Mouse (Mus musculus): ENCODE data around the gene Gm20481. TPM values are rescaled to one million over a fixed set of nuclear protein-coding genes. Genes with fewer than 3 reads are reported as not detected.
A peak's percentile ranks its signal among the peaks of the same experiment; 100 is the strongest.
"Not testable (repeated sequence)": the region's sequence is repeated elsewhere in the genome, so short reads cannot be mapped to it uniquely, and the experiment has no call there.

The Gm20481 gene
- polyA plus RNA-seq, 1 experiment from 2014 or later, result not detected

GRCm38 (mm10) chr17:34953258-34953657, 16.5 kb upstream of the Gm20481 start:
- Histone ChIP-seq H3K27me3 (peaks cover 16% of the 10 kb centered on the region), H3K4me2 (replicated peaks) (no peak overlapping the region), H3K9me3 (no peaks in the 10 kb centered on the region), H3K9ac (replicated peaks) (no peak overlapping the region), H3K36me3 (peaks cover 15% of the 10 kb centered on the region), H3K4me1 (peaks cover 20% of the 10 kb centered on the region), H3K4me3 (no peak overlapping the region), H3K27ac (replicated peaks) (peak overlapping the region; percentile 89; the same call in 1 of the 2 replicates)
- 88% methylated on average over 3 of the region's 3 CpGs for WGBS
- ATAC-seq (replicated peaks), result no peak

GRCm38 (mm10) chr17:34953904-34954303, 15.8 kb upstream of the Gm20481 start:
- Histone ChIP-seq H3K4me3 (no peak overlapping the region), H3K36me3 (peaks cover 15% of the 10 kb centered on the region), H3K4me2 (replicated peaks) (no peak overlapping the region), H3K9ac (replicated peaks) (no peak overlapping the region), H3K9me3 (no peaks in the 10 kb centered on the region), H3K4me1 (peaks cover 20% of the 10 kb centered on the region), H3K27me3 (peaks cover 16% of the 10 kb centered on the region), H3K27ac (replicated peaks) (no peak overlapping the region)
- ATAC-seq (replicated peaks), result no peak
- 82% methylated on average over 4 of the region's 4 CpGs for WGBS

DNA sequence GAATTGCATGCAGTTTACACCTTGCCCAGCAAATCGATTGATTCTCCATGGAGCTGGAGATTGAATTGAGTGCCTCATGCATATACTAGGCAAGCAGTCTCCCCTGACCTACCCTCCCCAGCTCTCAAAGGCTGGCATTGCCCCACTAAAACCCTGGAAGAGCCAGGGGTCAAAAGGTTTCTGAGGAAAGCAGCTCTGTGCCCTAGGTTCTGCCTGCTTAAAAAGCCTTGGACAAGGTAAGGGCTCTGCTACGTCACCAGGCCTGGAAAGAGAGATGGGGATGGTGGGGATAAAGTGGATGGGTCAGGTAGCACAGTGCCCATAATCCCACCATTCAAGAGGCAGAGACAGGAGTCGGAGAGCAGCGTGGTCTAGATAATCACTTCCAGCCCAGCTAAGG, 14.9 kb upstream of the Gm20481 start:
- ATAC-seq (replicated peaks), result no peak
- no peak overlapping the region for H3K9ac ChIP-seq (replicated peaks)
- no peak overlapping the region for H3K4me2 ChIP-seq (replicated peaks)
- no peaks in the 10 kb centered on the region for H3K9me3 ChIP-seq
- peaks cover 9% of the 10 kb centered on the region for H3K36me3 ChIP-seq
- H3K27me3 ChIP-seq, result peaks cover 16% of the 10 kb centered on the region
- H3K27ac ChIP-seq (replicated peaks), result no peak overlapping the region
- peaks cover 21% of the 10 kb centered on the region for H3K4me1 ChIP-seq
- WGBS, result 77% methylated on average over 4 of the region's 4 CpGs
- H3K4me3 ChIP-seq, result no peak overlapping the region

GRCm38 (mm10) chr17:34955884-34956283, 13.8 kb upstream of the Gm20481 start:
- Histone ChIP-seq H3K9ac (replicated peaks) (no peak overlapping the region), H3K27me3 (peaks cover 23% of the 10 kb centered on the region), H3K4me3 (no peak overlapping the region), H3K9me3 (no peaks in the 10 kb centered on the region), H3K4me1 (peaks cover 12% of the 10 kb centered on the region), H3K36me3 (no peaks in the 10 kb centered on the region), H3K4me2 (replicated peaks) (no peak overlapping the region), H3K27ac (replicated peaks) (no peak overlapping the region)
- 84% methylated on average over 3 of the region's 3 CpGs for WGBS
- ATAC-seq (replicated peaks), result no peak

DNA sequence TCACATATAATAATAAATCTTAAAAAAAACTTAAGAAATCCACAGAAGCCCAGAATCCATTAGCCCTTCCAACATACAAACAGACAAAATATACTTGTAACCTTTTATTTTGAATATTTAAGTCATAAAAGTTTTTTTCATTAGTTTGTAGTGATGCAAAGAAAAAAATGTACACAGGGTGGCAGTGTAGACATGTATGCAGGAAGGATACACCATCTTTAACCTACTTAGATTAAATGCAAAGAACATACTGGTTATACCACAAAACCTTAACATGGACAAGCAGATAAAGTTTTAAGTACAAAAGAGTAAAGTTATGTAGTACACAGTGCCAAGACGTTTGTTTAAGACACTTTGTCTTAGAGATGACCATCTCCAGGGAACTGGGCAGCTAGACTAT, 13.4 kb upstream of the Gm20481 start:
- no peak overlapping the region for H3K9ac ChIP-seq (replicated peaks)
- no peaks in the 10 kb centered on the region for H3K36me3 ChIP-seq
- H3K27me3 ChIP-seq, result peaks cover 23% of the 10 kb centered on the region
- no peak for ATAC-seq (replicated peaks)
- no peak overlapping the region for H3K4me2 ChIP-seq (replicated peaks)
- H3K9me3 ChIP-seq, result no peaks in the 10 kb centered on the region
- 43% methylated on average over 1 of the region's 1 CpGs for WGBS
- H3K4me3 ChIP-seq, result no peak overlapping the region
- no peak overlapping the region for H3K27ac ChIP-seq (replicated peaks)
- H3K4me1 ChIP-seq, result peaks cover 7% of the 10 kb centered on the region

DNA sequence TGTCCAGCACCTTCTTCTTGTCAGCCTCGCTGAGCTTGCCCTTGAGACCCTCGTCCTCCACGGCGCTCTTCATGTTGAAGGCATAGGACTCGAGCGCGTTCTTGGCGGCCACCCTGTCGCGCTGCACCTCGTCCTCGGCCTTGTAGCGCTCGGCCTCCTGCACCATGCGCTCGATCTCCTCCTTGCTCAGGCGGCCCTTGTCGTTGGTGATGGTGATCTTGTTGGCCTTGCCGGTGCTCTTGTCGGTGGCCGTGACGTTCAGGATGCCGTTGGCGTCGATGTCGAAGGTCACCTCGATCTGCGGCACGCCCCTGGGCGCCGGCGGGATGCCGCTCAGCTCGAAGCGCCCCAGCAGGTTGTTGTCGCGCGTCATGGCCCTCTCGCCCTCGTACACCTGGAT, 12.4 kb upstream of the Gm20481 start:
- H3K4me3 ChIP-seq; H3K4me1 ChIP-seq; ATAC-seq (replicated peaks); H3K4me2 ChIP-seq (replicated peaks); H3K27ac ChIP-seq (replicated peaks); H3K9ac ChIP-seq (replicated peaks); H3K9me3 ChIP-seq; H3K36me3 ChIP-seq: not testable (repeated sequence)
- 19% methylated on average over 36 of the region's 40 CpGs for WGBS
- peaks cover 23% of the 10 kb centered on the region for H3K27me3 ChIP-seq

GRCm38 (mm10) chr17:34957966-34958365, 11.7 kb upstream of the Gm20481 start:
- H3K27ac ChIP-seq (replicated peaks); H3K4me2 ChIP-seq (replicated peaks); ATAC-seq (replicated peaks); H3K36me3 ChIP-seq; H3K9ac ChIP-seq (replicated peaks); H3K4me1 ChIP-seq; H3K4me3 ChIP-seq; H3K9me3 ChIP-seq: not testable (repeated sequence)
- WGBS, result 32% methylated on average over 28 of the region's 40 CpGs
- peaks cover 25% of the 10 kb centered on the region for H3K27me3 ChIP-seq

DNA sequence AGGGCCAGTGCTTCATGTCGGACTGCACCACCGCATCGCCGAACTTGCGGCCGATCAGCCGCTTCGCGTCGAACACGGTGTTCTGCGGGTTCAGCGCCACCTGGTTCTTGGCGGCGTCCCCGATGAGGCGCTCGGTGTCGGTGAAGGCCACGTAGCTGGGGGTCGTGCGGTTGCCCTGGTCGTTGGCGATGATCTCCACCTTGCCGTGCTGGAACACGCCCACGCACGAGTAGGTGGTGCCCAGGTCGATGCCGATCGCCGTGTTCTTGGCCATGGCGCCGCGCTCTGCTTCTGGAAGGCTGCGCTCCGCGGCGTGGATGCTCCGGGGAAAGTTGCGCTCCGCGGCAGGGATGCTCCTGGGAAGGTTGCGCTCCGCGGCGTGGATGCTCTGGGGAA, 11.0 kb upstream of the Gm20481 start:
- peak overlapping the region; percentile 82 for H3K4me2 ChIP-seq (replicated peaks)
- not testable (repeated sequence) for H3K36me3 ChIP-seq; H3K9me3 ChIP-seq; ATAC-seq (replicated peaks); H3K4me1 ChIP-seq; H3K27ac ChIP-seq (replicated peaks)
- peaks cover 27% of the 10 kb centered on the region for H3K27me3 ChIP-seq
- WGBS, result under 1% methylated on average over 32 of the region's 47 CpGs
- peak overlapping the region; percentile 37; the same call in 1 of the 2 replicates for H3K9ac ChIP-seq (replicated peaks)
- peak overlapping the region; percentile 44 for H3K4me3 ChIP-seq

GRCm38 (mm10) chr17:34959130-34959778, 10.5 kb upstream of the Gm20481 start, which contains the start of gene Hspa1b:
Gene Hspa1b, minus strand, starts transcription at chr17:34959238.
- H3K27me3 ChIP-seq, result peaks cover 27% of the 10 kb centered on the region
- under 1% methylated on average over 31 of the region's 32 CpGs for WGBS
- peak; percentile 94 for ATAC-seq (replicated peaks)
- peak within 1 kb of the TSS; percentile 53; the same call in 1 of the 2 replicates for H3K27ac ChIP-seq (replicated peaks)
- H3K4me1 ChIP-seq, H3K9me3 ChIP-seq, H3K36me3 ChIP-seq: not testable (repeated sequence)
- H3K4me3 ChIP-seq, result peak within 1 kb of the TSS; percentile 44
- peak within 1 kb of the TSS; percentile 37 for H3K9ac ChIP-seq (replicated peaks)
- H3K4me2 ChIP-seq (replicated peaks), result peak within 1 kb of the TSS; percentile 82

DNA sequence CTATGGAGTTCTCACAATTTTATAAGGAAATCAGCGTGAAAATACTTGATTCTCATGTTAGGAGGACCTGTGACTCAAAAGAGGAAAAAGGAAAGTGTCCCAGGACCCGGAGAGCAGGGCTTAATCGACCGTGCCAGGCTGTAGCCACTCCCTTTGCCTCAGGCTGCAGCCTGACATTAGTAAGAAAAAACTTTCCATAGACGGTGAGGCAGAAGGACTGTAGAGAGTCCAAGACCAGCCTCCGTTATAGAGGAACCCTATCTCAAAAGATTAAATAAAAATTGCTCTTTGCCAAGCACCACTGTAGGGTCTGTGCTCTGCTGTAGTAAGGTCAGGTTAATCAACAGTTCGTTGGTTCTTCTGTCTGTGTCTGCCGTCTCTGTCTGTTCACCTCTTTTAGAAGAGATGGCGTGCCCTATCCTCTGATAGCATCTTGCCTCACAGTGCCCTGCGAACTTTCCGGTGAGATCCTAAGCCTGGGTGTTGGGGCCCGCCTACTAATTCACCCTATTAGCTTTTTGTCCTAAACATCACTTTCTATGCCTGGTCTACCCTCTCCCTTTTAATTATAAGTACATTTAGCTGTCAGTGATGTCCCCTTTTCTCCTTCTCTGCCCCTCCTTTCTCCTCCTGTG, 9.7 kb upstream of the Gm20481 start:
- Histone ChIP-seq H3K27me3 (peaks cover 23% of the 10 kb centered on the region), H3K4me1 (peaks cover 7% of the 10 kb centered on the region; the same call in 1 of the 2 replicates), H3K4me2 (replicated peaks) (peak overlapping the region; percentile 82), H3K9ac (replicated peaks) (peak overlapping the region; percentile 28; the same call in 1 of the 2 replicates), H3K36me3 (no peaks in the 10 kb centered on the region), H3K27ac (replicated peaks) (no peak overlapping the region), H3K4me3 (peak overlapping the region; percentile 44), H3K9me3 (no peaks in the 10 kb centered on the region)
- WGBS, result 13% methylated on average over 12 of the region's 12 CpGs
- no peak for ATAC-seq (replicated peaks)

GRCm38 (mm10) chr17:34960702-34961493, 8.8 kb upstream of the Gm20481 start:
- no peak for ATAC-seq (replicated peaks)
- H3K27me3 ChIP-seq, result peaks cover 14% of the 10 kb centered on the region
- peaks cover 7% of the 10 kb centered on the region; the same call in 1 of the 2 replicates for H3K4me1 ChIP-seq
- H3K36me3 ChIP-seq, result no peaks in the 10 kb centered on the region
- H3K27ac ChIP-seq (replicated peaks), result no peak overlapping the region
- H3K9me3 ChIP-seq, result no peaks in the 10 kb centered on the region
- H3K4me2 ChIP-seq (replicated peaks), result no peak overlapping the region
- no peak overlapping the region for H3K9ac ChIP-seq (replicated peaks)
- no peak overlapping the region for H3K4me3 ChIP-seq

GRCm38 (mm10) chr17:34962125-34962524, 7.6 kb upstream of the Gm20481 start:
- no peaks in the 10 kb centered on the region for H3K36me3 ChIP-seq
- no peak overlapping the region for H3K4me2 ChIP-seq (replicated peaks)
- WGBS, result 32% methylated on average over 3 of the region's 3 CpGs
- H3K4me3 ChIP-seq, result no peak overlapping the region
- no peak for ATAC-seq (replicated peaks)
- H3K4me1 ChIP-seq, result peaks cover 7% of the 10 kb centered on the region; the same call in 1 of the 2 replicates
- H3K27me3 ChIP-seq, result peaks cover 11% of the 10 kb centered on the region; the same call in 1 of the 2 replicates
- H3K9me3 ChIP-seq, result no peaks in the 10 kb centered on the region
- H3K9ac ChIP-seq (replicated peaks), result no peak overlapping the region
- no peak overlapping the region for H3K27ac ChIP-seq (replicated peaks)
